ENCODE assay signal across 22 mouse cellular contexts in the genomic region with DNA sequence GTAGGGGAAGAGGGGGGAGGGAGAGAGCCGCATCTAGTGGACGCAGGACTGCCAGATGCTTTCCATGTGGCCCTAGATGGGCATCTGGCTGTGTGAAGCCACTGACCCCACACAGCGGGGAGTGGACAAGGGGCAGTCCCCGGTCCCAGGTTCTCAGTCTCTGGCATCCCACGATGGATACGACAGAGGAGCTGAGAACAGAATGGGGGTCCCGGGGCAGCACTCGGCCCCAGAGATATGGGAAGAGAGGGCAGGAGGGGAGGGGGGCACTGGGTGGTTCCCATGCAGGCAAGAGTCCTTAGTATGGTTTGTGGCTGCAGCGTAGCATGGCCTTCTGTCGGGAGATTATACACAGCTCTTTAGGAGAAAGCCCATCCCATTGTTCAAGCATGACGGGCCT. TPM values are rescaled to one million over a fixed set of nuclear protein-coding genes. Genes with fewer than 3 reads are reported as not detected.
"Had no signal": no experiment of that assay in that cellular context is flagged by ENCODE, and none has a peak within 500 bp of the region (broad histone marks: within the 10 kb centered on the region; RNA-seq: fewer than 3 reads in every experiment).

No protein-coding gene starts in this region.

- H3K27ac ChIP-seq: midbrain, embryonic 10.5 days; midbrain, embryonic 12.5 days; neural tube, embryonic 13.5 days; neural tube, embryonic 15.5 days had no signal

- H3K9ac ChIP-seq: lung, embryonic 14.5 days; midbrain, embryonic 12.5 days; neural tube, embryonic 13.5 days; neural tube, embryonic 15.5 days had no signal

- H3K4me3 ChIP-seq: midbrain, embryonic 10.5 days; midbrain, embryonic 12.5 days; myocyte; neural tube, embryonic 13.5 days; neural tube, embryonic 15.5 days had no signal

- H3K27me3 ChIP-seq: midbrain, embryonic 12.5 days; neural tube, embryonic 13.5 days; neural tube, embryonic 15.5 days had no signal

- H3K4me2 ChIP-seq: lung, embryonic 14.5 days; midbrain, embryonic 12.5 days; neural tube, embryonic 13.5 days; neural tube, embryonic 15.5 days had no signal

- ATAC-seq: midbrain, embryonic 16.5 days had no signal

- DNase-seq: lung, embryonic 14.5 days; lung, postnatal 10 days; lung, postnatal 4 days; midbrain, embryonic 14.5 days; retina, postnatal 1 day; right cerebral cortex, adult 18-20 months; right cerebral cortex, postnatal 25 days; right cerebral cortex, postnatal 4 days; spleen, adult 18-20 months; thymus, adult 18-20 months; thymus, postnatal 14 days; thymus, postnatal 36 days had no signal

- H3K9me3 ChIP-seq: midbrain, embryonic 10.5 days; midbrain, embryonic 12.5 days; neural tube, embryonic 13.5 days; neural tube, embryonic 15.5 days had no signal

RNA-seq across cellular contexts. Expression of a gene that starts 45.7 kb away (rescaled TPM):
- polyA plus RNA-seq: lung, embryonic 14.5 days; lung, embryonic 16.5 days; neural tube, embryonic 11.5 days; neural tube, embryonic 15.5 days; small intestine, adult 2 months; stomach, embryonic 14.5 days had no signal
